Mouse (Mus musculus): ENCODE results near the gene Adora1.

The Adora1 gene

DNA sequence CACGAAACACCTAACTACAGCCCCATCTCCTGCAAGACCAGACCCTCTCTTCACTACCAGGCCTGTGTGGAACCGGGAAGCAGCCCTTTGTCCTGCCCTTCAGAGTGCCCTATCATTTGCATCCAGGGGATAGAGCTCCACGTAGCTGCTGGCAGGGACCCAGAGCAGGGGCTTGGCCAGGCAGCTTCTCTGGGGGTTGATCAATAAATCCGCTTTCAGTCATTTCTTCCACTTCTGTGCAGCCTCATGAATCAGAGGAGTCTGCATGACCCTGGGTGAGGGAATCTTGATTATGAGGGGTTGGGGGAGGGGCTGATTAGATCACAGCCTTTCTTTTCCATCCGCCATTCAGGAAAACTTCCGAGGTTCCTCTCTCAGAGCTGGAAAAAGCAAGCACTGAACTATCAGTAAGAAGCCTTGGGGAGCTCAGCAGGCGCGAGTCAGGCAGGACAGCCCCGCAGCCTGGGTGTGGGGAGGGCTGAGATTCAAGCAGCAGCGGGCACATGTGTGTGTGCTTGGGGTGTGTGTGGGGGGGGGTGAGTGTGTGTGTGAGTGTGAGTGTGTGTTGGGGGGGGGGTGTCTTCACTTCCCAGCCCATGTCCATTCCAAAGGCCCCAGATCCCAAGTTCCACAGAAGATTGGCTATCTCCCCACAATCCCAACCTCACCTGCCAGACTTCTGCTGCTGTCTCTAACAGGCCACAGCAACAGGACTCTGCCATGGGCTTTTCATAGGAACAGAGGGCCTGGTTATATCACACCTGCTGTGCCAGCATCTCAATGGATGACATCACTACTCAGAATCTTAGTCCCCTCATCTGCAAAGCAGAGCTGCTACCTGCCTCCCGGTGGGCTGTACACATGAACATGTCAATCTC, 19.2 kb downstream of the Adora1 start:
- no peak for DNase-seq (ENCODE audit: low spot score in 2 of 2)

DNA sequence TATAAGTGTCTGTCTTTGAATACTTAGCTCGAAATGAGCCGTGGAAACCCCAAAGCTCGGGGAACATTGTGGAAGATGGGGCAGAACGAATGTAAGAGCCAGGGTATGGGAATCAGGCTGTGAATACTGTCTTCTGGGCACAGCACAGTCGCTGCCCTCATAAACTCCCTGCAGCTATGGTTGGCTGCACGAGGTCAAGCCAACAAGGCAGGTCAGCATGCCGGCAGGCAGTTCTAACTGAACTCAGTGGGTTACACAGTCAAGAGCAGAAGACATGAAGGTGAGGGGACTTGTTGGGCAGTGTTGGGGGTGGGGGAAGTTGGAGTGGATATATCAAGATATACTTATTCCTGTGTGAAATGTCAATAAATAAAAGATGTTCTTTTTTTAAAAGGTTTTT, 20.2 kb downstream of the Adora1 start:
- no peak for DNase-seq (ENCODE audit: low spot score in 2 of 2)

DNA sequence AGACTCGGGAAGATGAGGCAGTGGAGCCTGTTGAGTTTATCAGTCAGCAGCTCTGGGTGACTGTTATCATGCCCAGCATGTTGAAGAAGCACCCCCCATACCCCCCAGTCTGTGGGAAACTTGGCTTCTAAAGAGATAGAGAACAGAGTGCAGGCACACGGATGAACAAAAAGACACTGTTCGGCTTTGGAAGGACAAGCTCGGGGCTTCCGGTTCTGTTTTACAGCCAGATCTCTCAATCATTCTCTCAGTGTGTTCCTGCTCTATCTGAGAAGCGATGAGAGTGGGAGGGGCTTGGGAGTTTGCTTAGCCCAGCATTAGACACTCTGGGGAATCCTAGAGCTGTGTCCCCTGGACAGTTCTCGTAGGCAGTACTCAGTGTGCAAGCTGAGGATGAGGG, 21.8 kb downstream of the Adora1 start:
- no peak for DNase-seq (ENCODE audit: low spot score in 2 of 2)

DNA sequence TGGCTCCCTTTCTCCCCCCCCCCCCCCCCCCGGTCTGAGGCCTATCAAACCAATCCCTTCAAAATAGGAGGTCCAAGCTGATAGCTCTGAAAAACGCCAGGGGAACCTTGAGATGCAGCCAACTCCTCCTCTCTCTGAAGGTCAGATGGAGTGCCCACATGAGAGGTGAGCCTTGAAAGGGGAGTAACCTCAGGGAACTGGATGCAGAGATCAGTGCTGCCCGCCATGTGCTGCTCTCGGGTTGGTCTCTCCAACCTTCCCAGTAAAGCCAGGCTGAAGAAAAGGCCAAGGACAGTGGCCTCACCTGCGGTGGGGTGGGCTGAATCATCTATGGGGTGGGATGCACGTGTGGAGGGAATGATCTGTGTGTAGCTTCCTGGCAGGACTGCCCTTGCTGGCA, 22.9 kb downstream of the Adora1 start:
- DNase-seq (ENCODE audit: low spot score in 2 of 2) = no peak

DNA sequence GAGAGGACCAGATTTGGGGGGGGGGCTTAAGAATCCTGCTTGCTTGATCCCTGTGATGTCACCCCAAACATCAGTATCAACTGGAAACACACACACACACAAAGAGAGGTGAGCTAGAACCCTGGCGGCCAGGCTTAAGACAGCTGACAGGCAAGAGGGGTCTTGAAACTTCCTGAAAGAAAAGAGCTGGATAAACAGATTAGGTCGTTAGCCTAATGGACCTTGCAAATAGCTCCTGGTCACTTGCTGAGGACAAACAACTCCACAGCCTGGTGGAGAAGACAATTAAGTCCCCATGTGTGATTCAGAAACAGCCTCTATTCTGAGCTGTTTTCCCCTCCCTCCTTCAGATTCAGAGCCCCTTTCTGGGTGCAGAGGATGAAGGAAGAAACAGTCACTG, 23.6 kb downstream of the Adora1 start:
- DNase-seq (ENCODE audit: low spot score in 2 of 2) = no peak

DNA sequence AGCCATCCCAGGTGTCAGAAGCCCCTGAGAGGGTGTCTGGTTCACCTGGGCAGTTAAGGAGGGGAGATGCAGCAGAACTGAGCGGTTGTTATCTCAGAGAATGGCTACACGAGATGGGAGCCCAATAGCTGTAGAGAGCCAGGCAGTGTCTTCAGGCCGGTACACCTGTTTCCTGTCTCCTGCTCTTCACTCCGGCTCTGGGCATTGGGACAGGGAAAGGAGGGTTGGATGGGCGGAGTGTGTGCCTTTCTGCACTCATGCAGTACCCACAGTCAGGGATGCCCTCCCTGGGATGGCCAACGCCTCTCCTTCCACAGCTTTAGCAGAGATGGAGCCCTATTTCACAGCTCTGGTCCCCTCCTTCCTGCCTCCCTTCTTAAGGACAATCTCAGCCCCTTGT, 24.2 kb downstream of the Adora1 start:
- no peak for DNase-seq (ENCODE audit: low spot score in 2 of 2)

DNA sequence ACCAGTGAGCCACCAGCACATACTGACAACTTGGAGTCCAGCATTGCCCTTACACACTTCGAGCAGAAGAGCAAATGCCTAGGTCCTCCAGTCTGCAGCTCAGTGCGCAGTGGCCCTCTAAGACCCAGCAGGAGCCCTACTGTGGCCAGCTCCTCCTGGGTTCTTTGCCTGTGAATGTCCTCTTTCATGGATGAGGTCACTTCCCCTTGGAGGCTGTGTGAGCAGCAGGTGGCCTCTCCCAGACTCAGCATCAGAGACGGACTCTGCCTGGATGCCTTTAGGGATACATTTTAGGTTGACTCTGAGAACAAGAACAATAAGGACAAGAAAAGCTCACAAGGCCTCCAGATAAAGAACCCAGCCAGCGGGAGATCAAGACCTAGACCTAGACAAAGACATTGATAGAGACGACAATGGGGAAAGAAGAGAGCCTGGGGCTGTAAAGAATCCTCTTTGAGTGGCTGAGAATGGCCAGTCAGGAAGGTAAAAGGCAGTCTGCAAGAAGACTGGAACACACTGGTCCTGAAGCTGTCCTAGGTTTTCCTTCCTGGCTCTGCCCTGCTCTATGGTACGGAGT, 25.0 kb downstream of the Adora1 start:
- DNase-seq (ENCODE audit: low spot score in 2 of 2) = no peak

DNA sequence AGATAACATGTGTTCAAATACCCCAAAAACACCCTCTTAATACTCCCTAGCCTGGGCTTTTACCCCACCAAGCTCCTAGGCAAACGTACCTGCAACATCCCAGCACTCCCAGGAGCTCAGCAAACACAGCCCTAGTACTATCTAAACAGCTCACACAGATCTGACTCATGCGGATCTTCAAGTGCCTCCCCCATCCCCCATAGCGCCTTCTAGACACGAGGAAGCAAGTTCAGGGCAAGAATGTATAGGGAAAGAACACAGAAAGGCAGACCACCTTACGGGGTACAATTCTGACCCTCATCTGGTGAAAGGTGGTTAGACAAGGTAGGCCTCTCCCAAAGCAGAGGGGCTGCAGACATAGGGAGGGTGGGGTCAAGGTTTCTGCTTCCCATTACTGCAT, 29.1 kb downstream of the Adora1 start:
- DNase-seq (ENCODE audit: low spot score in 2 of 2) = no peak

DNA sequence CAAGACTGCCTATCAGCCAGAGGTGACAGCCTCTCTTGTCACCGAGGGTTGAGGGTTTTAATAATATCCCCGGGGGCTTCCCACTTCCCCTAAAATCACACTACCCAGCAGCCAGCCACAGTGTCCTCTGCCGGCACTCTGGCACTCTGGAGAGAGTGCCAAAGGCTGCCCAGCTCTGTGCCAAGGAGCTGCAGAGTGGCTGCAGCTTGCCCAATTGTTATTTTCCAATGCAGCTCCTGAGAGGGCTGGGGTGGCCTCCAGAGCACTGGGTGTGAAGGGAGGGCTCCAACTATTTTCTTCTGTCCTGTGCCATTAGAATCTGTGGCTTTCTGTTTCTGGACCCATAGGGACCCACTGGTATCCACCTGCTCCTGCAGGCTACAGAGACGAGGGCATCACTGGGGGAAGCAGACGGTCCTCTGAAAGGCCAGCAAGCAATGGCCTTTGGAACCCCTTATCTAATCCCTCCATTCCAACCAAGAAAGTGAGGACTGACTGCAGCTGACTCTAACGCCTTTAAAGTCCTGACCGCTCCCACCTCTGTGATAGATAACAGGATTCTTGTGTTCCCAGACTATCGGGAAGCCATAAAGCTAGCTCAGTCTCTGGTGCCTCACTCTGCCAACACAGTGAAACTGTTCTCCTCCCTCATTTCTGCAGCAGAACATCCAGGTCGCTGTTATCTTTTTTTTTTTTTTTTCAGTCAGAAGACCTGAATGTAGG, 29.8 kb downstream of the Adora1 start:
- DNase-seq (ENCODE audit: low spot score in 2 of 2) = no peak

DNA sequence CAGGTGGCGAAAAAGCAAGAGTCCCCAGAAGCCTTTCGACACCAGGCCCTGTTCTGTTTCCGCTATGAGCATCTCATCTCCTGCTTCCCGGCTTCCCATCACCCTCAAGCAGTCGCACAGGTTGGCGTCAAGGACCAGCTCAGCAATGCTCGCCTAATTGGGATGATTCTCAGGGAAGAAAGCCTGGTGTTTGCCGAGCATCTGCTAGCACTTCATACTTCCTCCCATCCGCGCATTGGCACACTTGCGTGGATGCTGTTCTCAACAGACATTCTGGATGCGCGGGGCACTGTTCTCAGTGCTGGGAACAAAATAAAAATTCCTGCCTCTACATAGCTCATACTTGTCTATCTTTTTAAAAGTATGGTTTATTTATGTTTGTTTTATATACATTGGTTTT, 31.0 kb downstream of the Adora1 start:
- DNase-seq (ENCODE audit: low spot score in 2 of 2) = no peak

DNA sequence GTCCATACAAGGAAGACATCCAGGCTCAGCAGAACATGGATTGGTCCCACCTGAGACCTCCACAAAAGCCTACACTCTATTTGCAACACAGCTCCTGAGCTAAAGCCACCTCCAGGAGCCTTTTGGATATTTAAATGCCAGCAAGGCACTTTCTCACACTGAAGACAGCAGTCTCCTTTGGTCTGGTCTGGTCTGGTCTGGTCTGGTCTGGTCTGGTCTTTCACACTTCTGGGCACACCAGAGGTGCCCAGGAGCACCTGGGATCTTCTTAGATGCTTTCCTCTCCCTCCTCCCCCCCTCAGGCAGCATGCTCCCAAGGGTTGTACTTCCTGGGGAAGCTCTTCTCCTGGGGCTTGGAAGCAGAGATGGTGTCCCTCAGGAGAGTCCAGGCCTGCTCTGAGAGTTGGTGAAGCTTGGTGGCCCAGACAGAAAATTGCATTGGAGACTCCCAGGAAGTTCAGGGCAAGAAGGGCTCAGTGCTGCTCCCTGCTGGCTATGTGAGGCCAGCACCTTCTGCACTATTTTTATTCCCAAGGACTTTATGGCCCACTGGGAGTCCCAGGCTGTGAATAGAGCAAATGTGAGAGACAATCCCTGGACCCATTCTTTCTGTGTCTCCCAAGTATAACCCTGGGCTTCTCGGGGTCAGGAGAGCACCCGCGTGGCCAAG, 33.3 kb downstream of the Adora1 start:
- no peak for DNase-seq (ENCODE audit: low spot score in 2 of 2)

DNA sequence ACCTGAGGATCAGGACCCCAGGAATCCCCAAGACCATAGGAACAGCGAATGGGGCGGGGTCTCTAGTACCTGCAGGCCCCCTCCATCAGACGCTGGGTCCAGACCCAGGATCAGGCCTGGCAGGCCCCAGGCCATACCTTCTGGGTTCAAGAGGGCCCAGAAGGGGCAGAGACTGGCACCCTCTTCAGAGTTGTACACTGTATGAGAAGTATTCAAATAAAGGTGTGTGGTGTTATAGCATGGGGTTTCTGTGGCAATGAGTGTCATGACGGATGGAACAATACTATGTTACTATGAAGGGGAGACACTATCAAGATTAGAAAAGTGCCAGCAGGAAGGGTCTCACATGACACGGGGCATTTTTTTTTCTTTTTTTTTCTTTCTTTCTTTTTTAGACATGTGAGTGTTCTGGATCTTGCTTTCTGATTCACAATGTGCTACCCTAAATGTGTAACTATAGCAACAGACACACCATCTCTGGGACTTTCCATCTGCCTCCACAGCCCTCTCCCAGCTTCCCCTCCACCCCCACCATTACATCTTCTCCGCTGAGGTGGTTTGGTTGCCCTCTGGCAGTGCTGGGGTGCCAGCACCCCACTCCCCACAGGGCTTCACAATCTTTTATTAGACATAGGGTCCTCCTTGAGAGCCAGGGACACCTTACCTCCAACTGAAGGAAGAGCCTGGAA, 34.1 kb downstream of the Adora1 start:
- no peak for DNase-seq (ENCODE audit: low spot score in 2 of 2)

DNA sequence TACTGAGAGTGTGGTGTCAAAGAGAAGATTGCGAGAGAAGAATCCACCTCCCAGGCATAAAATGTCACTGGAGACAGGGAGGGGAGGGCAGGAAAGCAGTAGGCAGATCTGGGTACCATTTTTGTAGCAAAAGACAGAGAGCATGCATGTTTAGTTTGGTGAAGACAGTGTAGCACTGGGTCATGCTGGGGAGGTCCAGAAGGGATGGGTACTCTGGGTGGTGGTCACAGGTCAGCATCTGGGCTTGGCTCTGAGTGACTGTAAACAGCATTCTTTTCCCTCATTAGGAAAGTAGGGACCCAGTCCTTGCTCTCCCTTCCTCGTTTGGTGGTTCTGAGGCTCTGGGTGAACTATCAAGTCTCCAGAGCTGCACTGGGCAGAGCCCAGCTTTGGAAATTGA, 34.8 kb downstream of the Adora1 start:
- DNase-seq (ENCODE audit: low spot score in 2 of 2) = no peak

DNA sequence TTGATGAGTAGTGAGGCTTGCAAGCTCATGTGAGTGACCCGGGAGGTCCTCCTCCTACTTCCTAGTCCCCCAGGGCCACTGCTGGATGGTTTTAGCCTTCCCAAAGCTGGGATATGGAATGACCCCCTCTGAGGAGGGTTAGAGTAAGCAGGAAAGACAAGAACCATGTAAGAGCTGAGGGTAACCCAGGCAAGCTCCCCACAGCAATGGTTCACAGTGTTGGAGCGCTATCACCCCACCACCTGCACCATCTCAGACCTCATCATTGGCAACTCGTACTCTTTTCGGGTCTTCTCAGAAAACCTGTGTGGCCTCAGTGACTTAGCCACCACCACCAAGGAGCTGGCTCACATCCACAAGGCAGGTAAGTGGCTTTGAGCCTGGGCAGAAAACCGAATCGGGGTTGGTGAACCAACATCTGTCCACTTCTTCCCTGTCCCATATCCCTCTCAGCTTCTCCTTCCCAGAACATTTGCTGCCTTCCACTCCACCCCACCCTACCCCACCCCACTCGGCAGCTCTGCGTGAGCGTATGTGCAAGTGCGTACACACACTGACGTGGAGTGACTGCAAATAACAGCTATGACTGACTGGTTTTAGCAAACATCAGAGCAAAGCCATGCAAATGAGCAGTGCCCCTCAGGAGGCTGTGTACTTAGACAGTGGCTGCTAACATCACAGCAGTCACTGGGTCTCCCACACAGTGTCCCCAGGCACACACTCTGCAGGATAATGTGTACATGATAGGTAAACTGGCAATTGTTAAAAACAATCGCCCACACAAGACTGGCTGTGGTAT, 36.8 kb downstream of the Adora1 start:
- no peak for DNase-seq (ENCODE audit: low spot score in 2 of 2)

DNA sequence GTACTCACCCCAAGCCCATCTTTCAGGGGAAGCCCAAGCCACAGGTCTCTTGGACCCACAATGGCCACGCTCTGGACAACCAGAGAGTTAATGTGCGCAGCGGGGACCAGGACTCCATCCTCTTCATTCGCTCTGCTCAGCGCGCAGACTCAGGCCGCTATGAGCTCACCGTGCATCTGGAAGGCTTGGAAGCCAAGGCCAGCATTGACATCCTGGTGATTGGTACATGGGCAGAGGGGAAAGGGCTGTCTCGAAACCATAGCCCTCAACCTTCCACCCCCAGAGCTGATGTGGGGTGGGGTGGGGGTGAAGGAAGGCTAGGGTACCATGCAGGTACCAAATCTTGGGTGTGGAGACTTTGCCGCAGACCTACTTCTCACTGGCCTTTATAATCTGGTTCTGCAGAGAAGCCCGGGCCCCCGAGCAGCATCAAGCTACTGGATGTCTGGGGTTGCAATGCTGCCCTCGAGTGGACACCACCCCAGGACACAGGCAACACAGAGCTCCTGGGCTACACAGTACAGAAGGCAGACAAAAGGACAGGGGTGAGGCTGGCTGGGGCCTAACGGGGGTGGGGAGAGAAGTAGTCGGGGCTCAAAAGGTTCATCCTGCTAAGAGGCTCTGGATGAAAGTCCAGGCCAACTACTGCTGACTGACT, 37.8 kb downstream of the Adora1 start:
- DNase-seq (ENCODE audit: low spot score in 2 of 2) = no peak

DNA sequence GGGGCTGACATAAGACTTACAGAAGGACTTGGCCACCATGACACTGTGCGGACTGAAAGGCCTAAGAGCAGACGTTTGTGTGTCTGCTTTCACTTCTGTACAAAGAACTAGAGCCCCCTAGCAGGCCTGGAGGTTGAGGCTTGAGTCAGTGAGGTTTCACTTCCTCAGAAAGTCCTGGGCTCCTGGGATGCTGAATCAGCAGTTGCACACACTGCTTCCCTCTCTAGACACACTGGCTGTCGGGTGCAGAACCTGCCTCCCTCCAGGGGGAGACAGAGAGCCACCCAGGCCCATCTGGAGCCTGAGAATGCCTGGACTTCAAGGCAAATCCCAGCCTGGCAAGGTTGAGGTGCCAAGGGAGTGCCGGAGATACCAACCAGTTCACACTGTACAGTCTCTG, 38.8 kb downstream of the Adora1 start:
- DNase-seq (ENCODE audit: low spot score in 2 of 2) = peak; percentile 74 to 76

DNA sequence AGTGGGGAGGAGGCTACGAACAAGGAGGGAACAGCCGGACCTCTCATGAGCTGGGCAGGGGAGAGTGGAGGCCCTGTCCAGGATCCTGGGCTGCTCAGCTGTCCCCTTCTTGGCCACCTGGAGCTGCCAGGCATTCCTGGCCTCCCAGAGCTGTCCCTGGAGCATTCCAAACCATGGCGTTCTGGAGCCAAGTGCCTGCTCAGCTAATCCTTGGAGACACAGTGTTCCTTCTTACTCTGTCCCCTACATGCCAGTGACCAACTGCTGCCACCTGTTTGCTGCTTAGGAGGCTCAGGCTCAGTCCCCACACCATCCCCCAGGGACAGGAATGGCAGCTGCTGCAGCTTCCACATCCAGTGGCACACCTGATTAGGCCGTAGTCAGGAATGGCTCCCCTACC, 39.3 kb downstream of the Adora1 start:
- DNase-seq (ENCODE audit: low spot score in 2 of 2) = no peak

DNA sequence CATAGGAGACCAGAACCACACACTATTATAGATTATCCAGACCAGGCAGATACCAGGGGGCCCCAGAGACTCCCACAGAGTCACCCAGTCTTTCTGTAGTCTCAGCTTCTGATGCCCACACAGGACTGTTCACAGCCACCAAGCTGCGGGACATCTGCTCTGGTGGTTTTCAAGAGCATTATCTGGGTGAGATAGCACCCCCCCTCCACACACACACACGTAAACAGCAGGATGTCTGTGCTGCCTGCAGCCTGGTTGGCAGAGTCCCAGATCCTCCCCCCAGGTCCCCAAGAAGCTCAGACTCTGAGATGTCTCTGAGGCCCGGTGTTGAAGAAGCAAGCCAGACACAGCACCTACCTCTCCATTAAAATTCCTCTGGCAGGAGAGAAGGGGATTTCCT, 39.7 kb downstream of the Adora1 start:
- no peak for DNase-seq (ENCODE audit: low spot score in 2 of 2)

DNA sequence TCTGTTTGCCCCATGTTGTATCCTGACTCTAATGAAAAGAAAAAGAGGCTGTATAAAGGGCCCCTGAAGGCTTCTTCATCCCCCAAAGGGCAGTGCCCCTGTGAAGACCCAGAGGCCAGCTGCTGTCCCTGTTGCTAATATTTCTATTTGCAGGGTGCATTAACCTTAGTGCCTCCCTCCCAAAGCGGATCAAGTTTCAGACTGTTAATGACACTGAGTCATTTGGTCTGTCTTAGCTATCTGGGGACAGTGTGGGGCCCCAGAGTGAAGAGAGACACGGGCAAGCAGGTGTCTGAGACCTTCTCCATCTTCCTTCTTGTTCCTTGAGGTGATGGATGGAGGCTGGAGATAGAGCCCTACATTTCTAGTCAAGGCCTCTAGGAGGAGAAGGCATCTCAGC, 40.1 kb downstream of the Adora1 start:
- DNase-seq (ENCODE audit: low spot score in 2 of 2) = no peak

DNA sequence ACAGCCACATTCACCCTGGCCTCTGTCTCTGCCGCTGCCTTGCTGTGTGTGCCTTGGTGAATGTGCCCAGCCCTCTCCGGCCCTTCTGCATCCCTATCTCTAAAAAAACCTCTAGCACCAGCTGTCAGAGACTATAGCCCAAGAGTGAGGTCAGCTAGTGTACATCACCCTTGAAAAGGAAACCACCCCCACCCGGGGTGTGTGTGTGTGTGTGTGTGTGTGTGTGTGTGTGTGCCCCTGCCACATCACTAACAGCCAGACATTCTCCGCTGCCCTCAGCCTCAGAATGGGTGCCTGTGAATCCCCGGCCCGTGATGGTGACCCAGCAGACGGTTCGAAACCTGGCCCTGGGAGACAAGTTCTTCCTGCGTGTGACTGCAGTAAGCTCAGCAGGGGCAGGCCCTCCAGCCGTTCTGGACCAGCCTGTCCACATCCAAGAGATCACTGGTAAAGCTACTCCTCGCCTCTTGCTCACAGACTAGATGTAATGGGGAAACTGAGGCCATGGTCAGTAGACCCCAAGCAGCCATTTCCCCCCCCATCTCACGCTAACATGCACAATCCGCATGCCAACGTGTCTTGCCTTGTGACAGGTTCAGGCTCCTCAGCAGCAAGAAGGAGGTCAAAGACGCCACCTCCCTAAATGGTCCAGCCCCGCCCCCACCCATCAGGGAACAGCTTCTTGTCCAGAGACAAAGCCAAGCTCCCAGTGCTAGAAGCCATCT, 40.8 kb downstream of the Adora1 start:
- DNase-seq (ENCODE audit: low spot score in 2 of 2) = no peak
